Mouse (Mus musculus) layer of hippocampus, adult 18-20 months (tissue): Measurements from ENCODE around the gene Mob4. TPM values are rescaled to one million over a fixed set of nuclear protein-coding genes. Genes with fewer than 3 reads are reported as not detected.

Experiments used
- DNase-seq, 2 experiments: peaks; one replicate each; pipeline ENCODE4 v3.0.0; 2022; ENCODE audit warnings: low spot score in 2 of 2
- total RNA-seq, 2 experiments: library from RNA; stranded (reverse); gene quantifications; 2 replicates each; pipeline ENCODE4 v1.2.3; 2021

Mob4 gene
- total RNA-seq, 2 experiments from 2014 or later, result 54.8 to 55.1 TPM

GRCm38 (mm10) chr1:55179917-55180566, 49.0 kb downstream of the Mob4 start:
- no peak for DNase-seq

- no peak for DNase-seq
Observed at GRCm38 (mm10) chr1:55182392-55182791, 51.4 kb downstream of the Mob4 start.

DNA sequence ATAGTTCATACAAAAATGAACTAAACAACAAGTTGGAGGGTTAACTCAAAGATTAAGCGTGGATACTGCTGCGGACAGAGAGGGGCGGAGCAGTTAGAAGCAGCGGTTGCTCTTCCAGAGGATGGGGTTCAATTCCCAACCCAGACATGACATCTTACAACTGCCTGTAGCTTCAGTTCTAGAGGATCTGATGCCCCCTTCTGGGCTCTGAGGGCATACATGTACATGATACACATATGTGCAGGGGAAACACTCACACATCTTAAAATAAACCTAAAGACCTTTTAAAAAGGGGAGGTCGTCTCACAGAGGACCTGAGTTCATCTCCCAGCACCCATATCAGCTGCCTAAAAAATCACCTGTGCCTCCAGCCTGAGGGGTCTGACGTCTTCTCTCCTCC, 54.7 kb downstream of the Mob4 start:
- DNase-seq, result no peak

DNA sequence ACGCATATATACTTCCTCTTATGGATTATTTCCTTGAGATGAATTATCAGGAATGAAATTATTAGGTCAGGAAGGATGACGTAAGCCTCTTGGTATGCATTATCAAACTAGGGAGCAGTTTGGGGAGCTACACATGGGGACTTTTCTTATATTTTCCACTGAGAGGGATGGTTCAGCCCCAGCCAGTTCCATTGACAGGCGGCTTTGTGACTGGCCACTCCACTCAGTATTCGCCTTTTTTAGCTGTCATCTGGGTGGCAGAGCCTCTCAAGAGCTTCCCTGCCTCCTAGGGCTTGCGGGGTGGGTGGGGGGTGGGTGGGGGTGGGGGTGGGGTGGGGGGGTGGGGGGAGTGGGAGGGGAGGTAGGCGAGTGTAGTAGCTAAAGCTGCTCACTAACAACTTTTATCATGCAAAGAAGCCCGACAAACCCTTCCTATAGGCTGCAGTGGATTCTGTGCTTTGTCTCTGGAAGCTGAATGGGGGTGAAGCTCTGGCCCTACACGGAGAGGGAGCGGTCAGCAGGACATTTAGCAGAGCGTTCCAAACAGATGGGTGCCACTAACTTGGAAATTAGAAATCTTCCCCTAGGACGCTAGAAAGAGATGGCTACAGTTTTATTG, 55.7 kb downstream of the Mob4 start:
- no peak for DNase-seq

GRCm38 (mm10) chr1:55192015-55192414, 61.0 kb downstream of the Mob4 start:
- DNase-seq, result no peak

GRCm38 (mm10) chr1:55192824-55193223, 61.8 kb downstream of the Mob4 start:
- DNase-seq, result peak in 1 of 2 experiments; percentile 13

GRCm38 (mm10) chr1:55193316-55193715, 62.3 kb downstream of the Mob4 start:
- peak in 1 of 2 experiments; percentile 13 for DNase-seq

DNA sequence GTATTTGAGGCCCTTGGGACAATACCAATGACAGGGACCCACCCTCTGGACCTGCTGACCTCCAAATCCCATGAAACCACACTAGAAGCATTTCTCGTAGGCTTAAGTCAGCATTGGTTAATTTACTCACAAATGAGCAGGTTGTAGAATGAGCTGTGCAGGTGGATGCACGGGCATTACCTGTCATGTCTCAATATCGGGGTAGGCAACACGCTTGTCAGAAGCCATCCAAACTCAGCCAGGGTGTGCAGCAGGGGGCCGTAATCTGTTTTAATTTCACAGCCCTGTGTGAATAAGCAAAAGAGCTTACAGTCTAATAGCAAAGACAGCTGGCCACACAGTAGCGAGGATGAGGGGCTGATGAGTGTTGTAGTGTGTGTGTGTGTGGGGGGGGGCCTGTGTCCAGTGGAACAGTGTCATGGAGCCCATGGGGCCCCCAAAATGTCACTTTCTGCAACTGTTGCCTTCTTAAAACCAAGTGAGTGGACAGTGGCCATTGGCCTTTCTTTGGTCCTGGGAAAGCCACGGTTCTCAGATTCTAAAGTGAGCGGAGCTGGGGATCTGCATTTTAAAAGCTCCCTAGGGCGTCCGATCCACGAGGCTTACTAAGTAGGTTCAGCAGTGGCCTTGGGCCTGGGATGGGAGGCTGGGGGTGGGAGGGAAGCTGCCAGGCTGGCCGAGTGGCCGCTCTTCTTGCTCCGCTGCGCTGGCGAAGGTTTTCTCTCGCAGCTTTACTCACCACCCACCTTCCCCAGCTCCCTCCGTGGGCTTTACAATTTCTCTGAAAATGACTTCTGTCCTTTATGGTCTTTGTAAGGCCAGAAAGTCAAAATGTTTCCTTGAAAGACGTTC, 63.3 kb downstream of the Mob4 start:
- DNase-seq, result peak in 1 of 2 experiments; percentile 9

- DNase-seq, result no peak
Observed at GRCm38 (mm10) chr1:55195021-55195420, 64.0 kb downstream of the Mob4 start.

GRCm38 (mm10) chr1:55196327-55197003, 65.4 kb downstream of the Mob4 start:
- DNase-seq, result no peak

- no peak for DNase-seq
Observed at GRCm38 (mm10) chr1:55198719-55199118, 67.7 kb downstream of the Mob4 start.

DNA sequence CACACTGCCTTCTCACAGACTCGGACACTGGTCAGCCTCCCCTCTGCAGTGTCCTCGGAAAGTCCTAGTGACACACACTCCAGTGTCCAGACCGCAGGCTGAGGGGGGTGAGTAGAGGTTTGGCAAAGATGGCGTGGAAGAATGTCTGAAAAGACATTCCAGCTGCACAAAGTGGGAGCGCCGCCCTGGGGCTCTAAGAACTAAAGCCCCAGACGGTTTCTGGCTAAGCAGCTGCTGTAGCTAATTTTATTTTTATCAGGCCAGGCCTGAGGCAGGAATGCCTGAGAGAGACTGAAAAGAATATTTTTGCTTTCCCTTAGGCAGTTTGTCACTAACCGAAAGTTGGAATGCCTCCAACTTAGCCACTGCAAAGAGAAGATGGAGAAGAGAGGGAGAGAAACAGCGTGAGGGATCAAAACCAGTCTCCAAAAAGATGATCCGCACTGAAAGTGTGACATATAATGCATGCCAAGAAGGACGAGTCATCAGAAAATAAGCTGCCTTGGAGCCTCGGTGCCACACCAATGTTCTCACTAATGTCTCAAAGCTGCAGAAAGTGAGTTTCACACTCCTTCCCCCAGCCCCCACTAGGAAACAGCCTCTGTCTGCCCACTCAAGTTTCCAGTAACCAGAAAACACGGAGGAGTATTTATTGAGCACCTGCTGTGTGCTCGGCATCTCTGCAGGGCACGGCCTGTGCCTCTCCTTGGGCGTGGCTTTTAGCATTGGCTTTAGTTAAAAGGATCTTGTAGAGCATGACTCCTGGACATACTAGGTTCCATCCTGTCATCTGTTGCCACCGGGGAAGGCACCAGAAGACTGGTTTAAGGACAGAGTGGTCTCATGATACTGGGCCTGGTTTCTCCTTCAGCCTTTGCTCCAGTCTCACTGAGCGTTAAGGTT, 71.1 kb downstream of the Mob4 start:
- DNase-seq, result peak in 1 of 2 experiments; percentile 52

Other genes starting within 250 kb of the Mob4 start
- gene Ankrd44, start 204.8 kb upstream of the Mob4 start, total RNA-seq, result 10 to 100 TPM; 11.1 to 12.6 TPM
- 100 to 1,000 TPM; 150 to 154 TPM for gene Sf3b1, start 103.8 kb upstream of the Mob4 start, total RNA-seq
- gene Coq10b, start 78.5 kb upstream of the Mob4 start, total RNA-seq, result 10 to 100 TPM; 18.2 to 19.7 TPM
- 100 to 1,000 TPM in 1 of 2 experiments, 10 to 100 TPM in 1; 95.7 to 106 TPM for gene Hspe1, start 43.1 kb upstream of the Mob4 start, total RNA-seq
- 100 to 1,000 TPM; 179 to 181 TPM for gene Hspd1, start 43.0 kb upstream of the Mob4 start, total RNA-seq
- gene Rftn2, start 95.6 kb downstream of the Mob4 start, total RNA-seq, result 10 to 100 TPM; 35.6 to 36.4 TPM
- 1 to 10 TPM; 8.1 to 8.6 TPM for gene Mars2, start 105.9 kb downstream of the Mob4 start, total RNA-seq
- gene Boll, start 232.2 kb downstream of the Mob4 start, total RNA-seq, result 1 to 10 TPM in 1 of 2 experiments, under 1 TPM in 1; 0.50 to 1.0 TPM